Mouse (Mus musculus): ENCODE data around the gene Adam12.

The Adam12 gene

GRCm38 (mm10) chr7:133872701-133873100 lies 359.2 kb downstream of the Adam12 start:
- DNase-seq (ENCODE audit: low spot score): no peak

- no peak for DNase-seq (ENCODE audit: low spot score)
Measured at GRCm38 (mm10) chr7:133870265-133870664, 361.7 kb downstream of the Adam12 start.

- no peak for DNase-seq (ENCODE audit: low spot score)
Measured at GRCm38 (mm10) chr7:133863684-133864083, 368.3 kb downstream of the Adam12 start.

- DNase-seq (ENCODE audit: low spot score): no peak
Measured at GRCm38 (mm10) chr7:133863151-133863550, 368.8 kb downstream of the Adam12 start.

DNA sequence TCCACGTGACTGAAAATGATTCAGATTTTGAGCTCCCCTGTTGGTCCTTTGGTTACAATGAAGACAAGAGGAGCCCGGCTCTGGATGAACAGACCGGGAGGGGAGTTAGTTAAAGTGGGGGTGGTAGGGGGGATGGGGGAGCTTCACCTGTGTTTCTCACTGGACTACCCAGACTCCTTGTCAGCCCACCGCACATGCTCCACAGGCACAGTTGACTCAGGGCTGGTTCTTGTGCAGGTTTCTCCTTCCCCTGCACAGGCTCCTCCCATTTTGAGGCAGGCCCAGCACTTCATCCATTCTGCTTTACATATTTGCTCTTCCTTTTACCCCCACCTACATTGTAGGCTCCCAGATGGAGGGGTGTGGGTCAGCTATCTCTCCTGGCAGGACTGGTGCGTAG lies 369.2 kb downstream of the Adam12 start:
- DNase-seq (ENCODE audit: low spot score): no peak

DNA sequence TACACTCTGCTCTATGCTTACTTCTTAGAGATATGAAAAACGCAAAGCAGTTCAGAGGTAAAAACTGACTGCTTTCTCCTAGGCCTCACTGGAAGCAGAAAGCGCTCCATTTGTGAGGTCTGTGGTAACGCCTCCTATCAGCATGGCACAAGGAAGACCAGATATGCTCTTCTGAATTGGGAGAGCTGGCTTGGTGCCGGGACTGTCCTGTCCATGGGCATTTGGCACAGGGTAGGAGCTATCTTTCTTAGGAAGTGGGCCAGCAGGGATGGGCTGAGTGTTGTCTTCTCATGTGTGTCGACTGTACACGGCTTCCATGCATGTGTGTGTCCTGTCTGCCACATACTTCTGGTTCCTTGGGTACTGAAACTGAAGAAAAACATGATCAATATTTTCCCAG lies 369.7 kb downstream of the Adam12 start:
- no peak for DNase-seq (ENCODE audit: low spot score)

DNA sequence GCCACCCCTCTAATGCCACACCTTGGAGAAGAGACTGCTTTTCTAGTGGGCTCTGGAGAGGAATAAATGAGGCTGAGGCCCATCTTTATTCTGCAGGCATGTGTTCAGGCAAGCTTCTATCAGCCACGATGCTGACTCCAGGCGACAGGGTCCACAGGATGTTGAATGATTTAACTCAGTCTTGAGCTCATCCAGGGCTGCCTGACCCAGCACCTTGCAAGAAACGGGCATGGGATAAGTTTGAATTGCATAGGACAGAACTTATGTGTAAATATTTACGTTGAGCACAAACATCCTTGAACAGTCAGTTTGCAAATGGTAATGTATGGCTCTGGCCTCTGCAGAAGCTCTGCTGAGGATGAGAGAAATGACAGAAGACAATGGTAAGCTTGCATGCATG lies 372.4 kb downstream of the Adam12 start:
- no peak for DNase-seq (ENCODE audit: low spot score)

GRCm38 (mm10) chr7:133858506-133858905 lies 373.4 kb downstream of the Adam12 start:
- DNase-seq (ENCODE audit: low spot score): no peak

GRCm38 (mm10) chr7:133856278-133856677 lies 375.7 kb downstream of the Adam12 start:
- DNase-seq (ENCODE audit: low spot score): peak; percentile 45

DNA sequence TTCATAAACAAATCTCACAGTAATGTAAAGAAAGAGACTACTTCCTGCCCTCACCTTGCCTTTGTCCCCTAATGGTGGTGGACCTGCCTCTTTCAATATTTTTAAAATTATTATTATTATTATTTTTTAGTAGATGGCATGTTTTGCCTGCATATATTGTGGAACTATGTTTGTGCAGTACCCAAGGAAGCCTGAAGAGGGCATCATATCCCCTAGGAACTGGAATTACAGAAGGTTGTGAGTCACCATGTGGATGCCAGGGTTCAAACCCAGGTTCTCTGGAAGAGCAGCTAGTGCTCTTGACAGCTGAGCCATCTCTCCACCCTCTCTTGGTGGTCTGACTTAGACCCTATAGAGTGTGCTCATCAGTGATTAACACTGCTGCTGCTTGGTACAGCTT lies 381.2 kb downstream of the Adam12 start:
- peak; percentile 4 for DNase-seq (ENCODE audit: low spot score)

- DNase-seq (ENCODE audit: low spot score): no peak
Measured at GRCm38 (mm10) chr7:133848180-133848579, 383.8 kb downstream of the Adam12 start.

GRCm38 (mm10) chr7:133847175-133847574 lies 384.8 kb downstream of the Adam12 start:
- no peak for DNase-seq (ENCODE audit: low spot score)

DNA sequence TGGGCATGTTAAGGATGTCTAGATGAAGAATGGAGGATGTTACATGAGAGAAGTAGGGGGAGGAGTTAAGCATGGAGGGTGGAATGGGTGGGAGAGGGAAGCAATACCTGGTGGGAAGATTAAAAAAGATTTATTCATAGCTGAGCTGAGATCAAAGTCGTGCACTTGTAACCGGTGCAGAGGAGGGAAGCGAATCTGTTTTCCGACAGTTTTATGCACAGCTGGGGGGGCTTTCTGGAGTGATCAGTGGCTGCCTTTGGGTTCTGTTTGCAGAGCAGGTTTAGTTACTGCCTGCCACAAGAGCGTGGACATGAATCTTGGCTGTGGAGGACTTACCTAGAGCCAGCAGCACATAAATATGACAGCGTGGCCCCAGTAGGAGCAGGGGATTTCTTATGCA lies 389.9 kb downstream of the Adam12 start:
- DNase-seq (ENCODE audit: low spot score): no peak

- DNase-seq (ENCODE audit: low spot score): no peak
Measured at GRCm38 (mm10) chr7:133839546-133839945, 392.4 kb downstream of the Adam12 start.
